Mouse (Mus musculus): ENCODE data around the gene Snd1.

Gene Snd1

DNA sequence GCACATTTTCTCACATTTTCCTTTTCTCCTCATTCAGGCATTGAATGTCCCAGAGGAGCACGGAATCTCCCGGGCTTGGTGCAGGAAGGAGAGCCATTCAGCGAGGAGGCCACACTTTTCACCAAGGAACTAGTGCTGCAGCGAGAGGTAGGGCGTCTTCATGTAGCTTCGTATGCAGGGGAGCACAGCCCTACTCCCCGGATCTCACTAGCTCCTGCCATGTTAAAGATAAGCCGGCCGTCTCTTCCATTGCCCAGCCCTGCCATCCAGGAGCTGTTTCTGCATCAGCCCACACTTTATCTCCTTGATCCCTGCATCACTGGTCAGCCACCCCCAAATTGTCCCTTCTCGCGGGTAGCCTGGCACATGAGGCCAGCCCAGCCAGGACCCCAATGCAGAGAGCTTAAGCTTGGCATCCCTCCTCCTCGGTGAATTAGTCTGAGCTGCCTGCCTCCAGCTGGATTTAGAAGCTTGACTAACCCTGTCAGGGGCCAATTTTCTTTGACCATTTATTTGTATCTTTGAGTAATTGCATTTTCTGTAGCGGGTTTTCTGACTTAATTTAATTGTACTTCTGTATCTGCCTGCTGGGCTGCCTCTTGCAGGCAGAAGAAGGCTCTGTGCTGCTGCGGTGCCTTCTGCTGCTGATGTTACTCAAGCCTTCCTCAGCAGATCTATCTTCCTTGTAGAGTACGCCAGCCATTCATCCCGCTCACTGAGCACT, 321.0 kb downstream of the Snd1 start:
- DNase-seq (ENCODE audit: low read depth, low spot score), result peak; percentile 11

DNA sequence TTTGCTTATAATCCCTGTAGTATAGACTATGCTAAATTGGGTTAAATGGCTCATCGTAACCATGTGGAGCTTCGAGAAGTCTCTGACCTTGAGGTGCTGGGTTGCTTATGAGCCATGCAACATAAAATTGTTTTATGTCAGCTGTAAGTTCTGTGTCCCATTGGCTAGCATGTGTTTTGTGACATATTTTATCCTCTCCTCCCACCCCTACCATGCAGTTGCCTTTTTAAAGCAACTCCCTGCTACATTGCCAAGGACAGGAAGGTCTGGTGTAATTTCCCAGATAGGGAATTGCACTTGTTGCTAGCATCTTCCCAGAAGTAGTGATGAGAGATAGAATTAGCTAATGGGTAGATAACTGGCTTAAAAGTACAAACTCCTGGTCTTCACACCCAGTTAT, 324.9 kb downstream of the Snd1 start:
- DNase-seq (ENCODE audit: low read depth, low spot score), result no peak

- no peak for DNase-seq (ENCODE audit: low read depth, low spot score)
Measured at GRCm38 (mm10) chr6:28800976-28801375, 326.0 kb downstream of the Snd1 start.

- no peak for DNase-seq (ENCODE audit: low read depth, low spot score)
Measured at GRCm38 (mm10) chr6:28803678-28804279, 328.8 kb downstream of the Snd1 start.

DNA sequence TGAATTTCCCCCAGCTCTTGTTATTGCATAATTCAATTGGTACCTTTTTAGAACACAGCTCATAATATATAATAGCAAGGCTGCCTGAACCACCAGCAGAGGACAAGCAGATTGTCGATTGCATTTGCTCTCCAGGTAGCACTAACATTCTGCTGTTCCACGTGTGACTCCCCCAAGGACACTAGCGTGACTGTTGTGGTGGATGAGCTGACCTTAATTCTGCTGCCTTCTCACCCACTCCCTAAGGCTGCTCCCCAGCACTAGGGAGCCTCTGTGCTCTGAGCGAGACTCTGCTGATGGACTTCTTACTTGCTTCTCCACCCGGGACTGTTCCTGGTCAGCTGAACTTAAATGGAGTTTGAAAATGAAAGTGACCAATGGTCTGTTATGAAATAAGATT, 329.8 kb downstream of the Snd1 start:
- no peak for DNase-seq (ENCODE audit: low read depth, low spot score)

GRCm38 (mm10) chr6:28813057-28813456, 338.1 kb downstream of the Snd1 start:
- no peak for DNase-seq (ENCODE audit: low read depth, low spot score)

DNA sequence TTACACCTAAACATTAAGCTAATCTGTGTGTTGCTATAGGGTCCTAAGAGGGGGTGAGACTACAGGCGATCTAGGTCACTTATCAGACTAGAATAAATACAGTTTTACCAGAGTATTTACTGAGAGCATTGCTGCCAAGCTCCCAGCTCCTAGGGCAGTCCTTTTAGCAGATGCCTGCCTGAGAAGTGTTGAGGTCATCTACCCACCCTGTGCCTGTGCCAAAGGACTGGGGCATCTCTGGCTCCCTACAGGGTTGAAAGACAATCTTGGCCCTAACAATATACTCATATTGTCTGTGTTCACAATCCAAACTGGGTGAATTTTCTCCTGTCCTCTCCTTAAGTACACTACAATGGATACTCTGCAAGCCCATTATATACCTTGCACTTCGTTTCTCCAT, 340.0 kb downstream of the Snd1 start:
- no peak for DNase-seq (ENCODE audit: low read depth, low spot score)

- DNase-seq (ENCODE audit: low read depth, low spot score), result peak; percentile 25
Measured at GRCm38 (mm10) chr6:28817039-28817438, 342.1 kb downstream of the Snd1 start.

GRCm38 (mm10) chr6:28819509-28820358, 344.8 kb downstream of the Snd1 start:
- no peak for DNase-seq (ENCODE audit: low read depth, low spot score)

DNA sequence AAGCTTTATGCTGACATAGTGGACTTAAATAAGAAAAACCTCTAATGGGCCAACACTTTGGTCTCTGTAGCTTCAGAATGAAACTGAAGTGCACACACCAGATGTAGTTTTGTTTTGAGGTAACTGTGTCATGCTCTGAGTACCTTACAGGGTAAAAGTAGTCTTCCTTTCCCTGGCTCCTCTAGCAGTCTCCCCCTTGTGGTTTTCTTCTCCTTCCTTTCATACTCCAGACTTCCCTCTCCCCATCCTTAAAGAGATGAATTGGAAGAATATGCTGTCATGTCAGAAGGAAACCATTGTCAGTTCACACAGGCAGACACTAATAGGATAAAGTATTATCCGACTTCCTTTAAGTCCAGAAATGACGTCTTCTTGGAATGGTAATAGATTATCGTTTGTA, 347.4 kb downstream of the Snd1 start:
- DNase-seq (ENCODE audit: low read depth, low spot score), result no peak

DNA sequence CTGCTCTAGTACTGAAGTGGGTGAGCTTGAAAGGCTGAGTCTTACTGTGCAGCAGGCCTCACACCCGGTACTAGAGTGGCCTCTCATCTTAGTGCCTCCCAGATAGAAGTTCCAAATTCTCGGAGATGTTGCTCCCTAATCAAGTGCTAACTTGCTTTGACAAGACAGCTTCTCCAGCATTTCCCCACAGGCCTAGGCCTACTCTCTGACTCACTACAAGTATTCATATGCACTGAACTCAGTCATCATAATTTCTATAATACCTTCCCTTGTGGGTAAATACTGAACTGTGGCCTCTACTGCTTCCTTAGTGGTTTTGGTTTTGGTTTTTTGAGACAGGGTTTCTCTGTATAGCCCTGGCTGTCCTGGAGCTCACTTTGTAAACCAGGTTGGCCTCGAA, 348.4 kb downstream of the Snd1 start:
- DNase-seq (ENCODE audit: low read depth, low spot score), result no peak

GRCm38 (mm10) chr6:28823802-28824201, 348.9 kb downstream of the Snd1 start:
- no peak for DNase-seq (ENCODE audit: low read depth, low spot score)

- DNase-seq (ENCODE audit: low read depth, low spot score), result no peak
Measured at GRCm38 (mm10) chr6:28825894-28826293, 351.0 kb downstream of the Snd1 start.

DNA sequence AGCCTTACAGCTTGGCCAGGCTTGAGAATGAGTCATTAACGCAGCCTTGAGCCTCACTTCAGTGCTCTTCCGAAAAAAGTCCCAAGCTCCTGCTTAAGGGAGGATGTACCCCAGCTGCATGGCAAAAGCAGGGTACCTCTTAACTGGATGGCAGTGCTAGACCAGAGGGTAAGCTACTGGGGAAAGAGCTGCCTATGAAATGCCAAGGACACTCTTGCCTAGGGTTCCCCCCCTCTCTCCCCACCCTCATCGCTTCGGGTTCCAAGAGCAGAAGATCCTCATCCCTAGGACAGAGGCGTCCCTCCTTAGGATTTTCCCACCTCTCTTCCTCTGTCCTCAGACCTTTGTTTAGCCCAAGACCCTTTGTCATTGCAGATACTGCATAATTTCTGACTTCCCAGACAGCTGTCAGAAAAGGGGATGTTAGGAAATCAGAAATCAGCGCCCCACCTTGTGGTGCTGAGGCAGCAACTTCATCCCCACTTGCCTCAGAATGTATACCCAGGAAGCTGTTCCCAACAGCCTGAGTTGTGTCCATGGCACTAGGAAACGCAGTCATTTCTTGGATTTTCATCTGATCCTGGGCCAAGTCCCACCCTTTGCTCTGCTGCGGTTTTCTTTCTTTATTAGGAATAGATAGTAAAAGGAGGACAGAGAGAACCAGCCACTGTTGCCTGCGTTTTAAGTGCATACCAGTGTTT, 351.9 kb downstream of the Snd1 start:
- DNase-seq (ENCODE audit: low read depth, low spot score), result no peak

GRCm38 (mm10) chr6:28827565-28827964, 352.6 kb downstream of the Snd1 start:
- no peak for DNase-seq (ENCODE audit: low read depth, low spot score)

- DNase-seq (ENCODE audit: low read depth, low spot score), result no peak
Measured at GRCm38 (mm10) chr6:28828593-28828992, 353.7 kb downstream of the Snd1 start.

GRCm38 (mm10) chr6:28830306-28830705, 355.4 kb downstream of the Snd1 start:
- no peak for DNase-seq (ENCODE audit: low read depth, low spot score)

- DNase-seq (ENCODE audit: low read depth, low spot score), result peak; percentile 24
Measured at GRCm38 (mm10) chr6:28831011-28831853, 356.3 kb downstream of the Snd1 start, which contains the start of gene Lrrc4. Gene Lrrc4 (minus strand): TSS chr6:28831747.

DNA sequence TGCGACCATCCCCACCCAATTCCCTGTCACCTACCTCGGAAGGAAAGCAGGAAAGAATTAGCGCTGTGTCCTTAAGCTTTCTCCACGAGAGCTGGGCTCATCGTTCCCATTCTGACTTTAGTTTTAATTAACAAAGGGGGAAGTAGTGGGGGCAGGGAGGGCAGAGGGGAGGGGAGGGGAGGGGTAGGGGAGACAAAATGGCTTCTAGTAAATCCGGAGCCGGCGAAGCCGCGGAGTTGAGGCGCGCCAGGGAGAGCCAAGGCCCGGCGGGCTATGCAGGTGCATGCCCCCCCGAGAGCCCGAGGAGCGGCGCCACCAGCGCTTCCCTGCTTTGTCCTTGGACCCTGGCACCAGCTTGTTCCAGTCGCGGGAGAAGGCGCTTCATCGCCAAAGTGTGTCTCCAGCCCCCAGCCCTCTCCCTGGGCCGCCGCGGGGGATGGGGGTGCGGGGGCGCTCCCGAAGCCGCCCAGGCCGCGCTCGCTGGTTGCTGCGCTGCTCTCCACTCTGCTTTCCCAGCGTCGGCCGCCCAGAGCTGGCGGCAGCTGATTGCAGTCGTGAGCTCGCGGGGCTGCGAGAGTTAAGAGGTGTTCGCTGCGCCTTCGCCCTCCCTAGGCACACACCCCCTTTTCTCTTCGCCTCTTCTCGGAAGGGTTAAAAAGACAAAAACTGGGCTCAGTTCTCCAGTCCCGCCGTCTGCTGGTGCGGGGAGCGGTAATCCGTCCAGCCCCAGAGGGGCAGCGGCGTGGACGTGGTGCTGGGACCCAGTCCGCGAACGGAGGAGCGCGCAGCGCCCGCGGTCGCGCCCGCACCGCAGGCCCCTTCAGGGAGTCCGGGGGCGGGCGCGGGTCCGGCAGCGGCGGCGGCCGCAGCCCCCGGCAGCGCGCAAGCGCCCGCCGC, 357.2 kb downstream of the Snd1 start:
- DNase-seq (ENCODE audit: low read depth, low spot score), result peak; percentile 70

DNA sequence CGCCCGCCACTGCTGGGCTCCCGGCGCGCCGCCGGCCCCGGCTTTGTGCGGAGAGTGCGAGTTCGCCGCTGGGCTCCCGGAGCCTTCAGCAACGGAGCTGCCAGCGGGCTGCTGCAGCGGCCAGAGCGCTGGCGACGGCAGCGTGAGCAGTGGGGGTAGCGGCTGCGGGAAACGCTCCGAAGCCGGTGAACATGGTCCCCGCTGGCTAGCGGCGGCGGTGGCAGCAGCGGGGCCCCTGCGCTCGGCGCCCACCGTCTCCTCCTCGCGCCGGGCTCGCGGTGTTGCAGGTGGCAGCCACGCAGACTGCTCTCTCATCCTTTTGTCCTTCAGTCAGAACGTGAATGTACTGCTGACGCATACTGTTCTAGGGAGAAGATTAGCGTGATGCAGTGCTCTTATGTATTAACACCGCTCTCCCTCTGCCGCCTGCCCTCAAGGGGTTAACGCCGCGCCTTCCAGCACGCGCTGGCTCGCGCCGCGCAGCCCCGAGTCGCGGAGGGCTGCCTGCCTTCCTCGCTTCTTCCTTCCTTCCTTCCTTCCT, 357.9 kb downstream of the Snd1 start:
- DNase-seq (ENCODE audit: low read depth, low spot score), result peak; percentile 60

Measured in ZHBTc4 (cell line).